In the genomic region with DNA sequence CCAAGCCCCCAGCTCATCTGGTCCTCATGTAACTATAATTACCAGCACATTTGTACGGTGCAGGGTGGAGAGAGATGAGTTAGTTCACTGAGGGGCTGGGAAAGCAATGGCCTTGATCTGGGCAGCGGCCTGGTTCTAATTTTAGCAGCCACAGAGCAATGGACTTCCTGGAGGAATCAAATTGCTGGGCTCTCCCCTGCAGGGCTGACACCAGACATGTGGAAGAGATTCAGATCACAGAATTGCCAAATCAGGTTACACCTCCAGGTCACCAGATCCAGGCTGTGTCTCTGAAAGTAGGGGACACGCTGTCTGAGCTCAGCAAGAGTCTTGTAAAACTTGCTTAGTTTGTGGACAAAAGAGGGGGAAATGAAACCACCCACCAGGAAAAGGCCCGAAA, we compare ENCODE assay signal across 8 mouse cellular contexts. TPM values are rescaled to one million over a fixed set of nuclear protein-coding genes. Genes with fewer than 3 reads are reported as not detected.
DNase-seq lines count a peak whose midpoint lies in the region; ATAC-seq lines count a peak whose summit lies in the region.

No protein-coding gene starts in this region.

- WGBS in limb, embryonic 11.5 days: 2% methylated on average over 4 of the region's 4 CpGs
- WGBS in midbrain, embryonic 12.5 days: 13% methylated on average over 4 of the region's 4 CpGs

- no peak overlapping the region for H3K4me3 ChIP-seq in limb, embryonic 11.5 days (ENCODE audit: low read depth, low read length)
- H3K4me3 ChIP-seq in midbrain, embryonic 12.5 days: no peak overlapping the region

- H3K36me3 ChIP-seq in limb, embryonic 11.5 days (ENCODE audit: control insufficient read depth, insufficient read depth, low read length): no peaks in the 10 kb centered on the region
- no peaks in the 10 kb centered on the region for H3K36me3 ChIP-seq in midbrain, embryonic 12.5 days

- no peaks in the 10 kb centered on the region for H3K27me3 ChIP-seq in limb, embryonic 11.5 days (ENCODE audit: control insufficient read depth, insufficient read depth, low read length)
- H3K27me3 ChIP-seq in midbrain, embryonic 12.5 days: peaks cover 10% of the 10 kb centered on the region; the same call in 1 of the 2 replicates

- peaks cover 34% of the 10 kb centered on the region for H3K4me1 ChIP-seq in limb, embryonic 11.5 days (ENCODE audit: control insufficient read depth, insufficient read depth, low read length)
- H3K4me1 ChIP-seq in midbrain, embryonic 12.5 days: peaks cover 29% of the 10 kb centered on the region

- peak; percentile 70 for DNase-seq in 3T3-L1 (ENCODE audit: low read depth, low spot score)
- DNase-seq in adrenal gland, adult 2 months: peak; percentile 64
- peak; percentile 43 for DNase-seq in fibroblast of lung, adult 2 months (ENCODE audit: low read depth)
- peak; percentile 13 for DNase-seq in heart, postnatal 25 days (ENCODE audit: low spot score)
- peak; percentile 89 for DNase-seq in limb, embryonic 11.5 days (ENCODE audit: low spot score)
- DNase-seq in left cerebral cortex, adult 9 months (ENCODE audit: low spot score in 2 of 2): no peak

- ATAC-seq in limb, embryonic 11.5 days (ENCODE audit: insufficient number of reproducible peaks, low FRiP score, low TSS enrichment, low read depth): peak; percentile 90
- ATAC-seq in midbrain, embryonic 12.5 days (ENCODE audit: low FRiP score, low read depth): 0 out of 2 replicates have a peak, but pooled peaks have one; percentile 35
- ATAC-seq in inflammation-experienced regulatory T-cells, adult 6 months: no peak

- H3K9ac ChIP-seq in limb, embryonic 11.5 days (ENCODE audit: low read length): no peak overlapping the region
- H3K9ac ChIP-seq in midbrain, embryonic 12.5 days (replicated peaks): no peak overlapping the region

- no peaks in the 10 kb centered on the region for H3K9me3 ChIP-seq in limb, embryonic 11.5 days (ENCODE audit: control insufficient read depth, low read length)
- H3K9me3 ChIP-seq in midbrain, embryonic 12.5 days: no peaks in the 10 kb centered on the region

- peak overlapping the region; percentile 97 for H3K27ac ChIP-seq in limb, embryonic 11.5 days (replicated peaks; ENCODE audit: low read depth, low read length)
- H3K27ac ChIP-seq in midbrain, embryonic 12.5 days (replicated peaks): peak overlapping the region; percentile 25; the same call in 1 of the 2 replicates

- intact Hi-C loops in heart, postnatal 25 days (cut with DNase I): no loop called here

- peak overlapping the region; percentile 10; the same call in 1 of the 2 replicates for H3K4me2 ChIP-seq in limb, embryonic 11.5 days (ENCODE audit: low read depth, severe bottlenecking)
- H3K4me2 ChIP-seq in midbrain, embryonic 12.5 days (replicated peaks): no peak overlapping the region

RNA-seq across cellular contexts. Expression of a gene that starts 19.3 kb away (rescaled TPM):
- total RNA-seq in adrenal gland, adult 2 months (2021): under 1 TPM; 0.35 to 0.45 TPM
- not detected in 2 replicates for polyA plus RNA-seq in adrenal gland, adult 2 months (2012; rRNA removed)
- total RNA-seq in heart, postnatal 25 days (2021): not detected
- polyA plus RNA-seq in limb, embryonic 11.5 days (2014; fragmentation: Nextera tagmentation; extraction: Ambion mirVana): 0.19 and 0.35 TPM in 2 replicates
- not detected in 2 replicates for polyA plus RNA-seq in midbrain, embryonic 12.5 days (2016; fragmentation: Nextera tagmentation; extraction: Ambion mirVana)
- not detected for polyA plus RNA-seq in inflammation-experienced regulatory T-cells, adult 6 months (2017; shearing (Covaris generic))

Comparison
In these comparisons a context has a peak if more than half of its experiments do, and no peak if none do; other contexts are left out.
1. DNase-seq: peak in 3T3-L1 (single experiment), adrenal gland, adult 2 months (single experiment), fibroblast of lung, adult 2 months (single experiment), heart, postnatal 25 days (single experiment) and limb, embryonic 11.5 days (single experiment); none in left cerebral cortex, adult 9 months (0 of 2).